Mouse (Mus musculus) midbrain, embryonic 14.5 days (tissue): ENCODE measurements around the gene Mcfd2. TPM values are rescaled to one million over a fixed set of nuclear protein-coding genes. Genes with fewer than 3 reads are reported as not detected.

Source experiments
- ATAC-seq: fragments of 200-750 bp; cut with Nextera tagmentation; 2 replicates; pipeline ENCODE4 v1.8.0; 2017; ENCODE audit warnings: moderate number of reproducible peaks, moderate library complexity; ENCODE audit not compliant: low FRiP score, low TSS enrichment
- DNase-seq: peaks from one replicate; pipeline ENCODE4 v3.0.0-alpha.2; 2015
- H3K27ac ChIP-seq: fragments of 300-500 bp; sonication (generic); replicated peaks from 2 replicates; pipeline ENCODE4 v1.5.1; 2014; ENCODE audit warnings: mild to moderate bottlenecking, low read depth, low read length, moderate library complexity
- H3K27me3 ChIP-seq: fragments of 300-500 bp; sonication (generic); 2 replicates; pipeline ENCODE4 v1.6.1; 2014; ENCODE audit warnings: low read length, control low read depth, mixed read lengths; ENCODE audit not compliant: control insufficient read depth, insufficient read depth
- H3K36me3 ChIP-seq: fragments of 300-500 bp; sonication (generic); 2 replicates; pipeline ENCODE4 v1.6.1; 2014; ENCODE audit warnings: low read length, control low read depth; ENCODE audit not compliant: control insufficient read depth, insufficient read depth
- H3K4me1 ChIP-seq: fragments of 300-500 bp; sonication (generic); 2 replicates; pipeline ENCODE4 v1.6.1; 2014; ENCODE audit warnings: mild to moderate bottlenecking, antibody characterized with exemption, low read length, control low read depth; ENCODE audit not compliant: control insufficient read depth, insufficient read depth
- H3K4me2 ChIP-seq: fragments of 300-500 bp; sonication (generic); 2 replicates; pipeline ENCODE4 v1.6.1; 2014; ENCODE audit warnings: mild to moderate bottlenecking, low read length, moderate library complexity
- H3K4me3 ChIP-seq: fragments of 300-500 bp; sonication (generic); replicated peaks from 2 replicates; pipeline ENCODE4 v1.5.1; 2014; ENCODE audit warnings: low read depth, low read length
- H3K9ac ChIP-seq: fragments of 300-500 bp; sonication (generic); replicated peaks from 2 replicates; pipeline ENCODE4 v1.6.1; 2014; ENCODE audit warnings: mild to moderate bottlenecking, low read length, moderate library complexity
- H3K9me3 ChIP-seq: fragments of 300-500 bp; sonication (generic); 2 replicates; pipeline ENCODE4 v1.6.1; 2016; ENCODE audit warnings: low read length, control low read depth, mixed read lengths; ENCODE audit not compliant: control insufficient read depth
- WGBS: fragments of 180-500 bp; shearing (Covaris S2); extraction: QIAGEN DNeasy Blood & Tissue Kit; methylation state at CpG from one replicate; pipeline ENCODE4 v1.1.7; 2014; 5-methylcytosine and 5-hydroxymethylcytosine counted together
- polyA plus RNA-seq: library from polyadenylated mRNA; unstranded; fragments of >200 nt; fragmentation: Nextera tagmentation; extraction: Ambion mirVana; gene quantifications from 2 replicates; pipeline ENCODE4 v1.2.1, GENCODE M21; 2014

The Mcfd2 gene
- polyA plus RNA-seq, 1 experiment from 2014 or later, result 48.1 TPM

DNA sequence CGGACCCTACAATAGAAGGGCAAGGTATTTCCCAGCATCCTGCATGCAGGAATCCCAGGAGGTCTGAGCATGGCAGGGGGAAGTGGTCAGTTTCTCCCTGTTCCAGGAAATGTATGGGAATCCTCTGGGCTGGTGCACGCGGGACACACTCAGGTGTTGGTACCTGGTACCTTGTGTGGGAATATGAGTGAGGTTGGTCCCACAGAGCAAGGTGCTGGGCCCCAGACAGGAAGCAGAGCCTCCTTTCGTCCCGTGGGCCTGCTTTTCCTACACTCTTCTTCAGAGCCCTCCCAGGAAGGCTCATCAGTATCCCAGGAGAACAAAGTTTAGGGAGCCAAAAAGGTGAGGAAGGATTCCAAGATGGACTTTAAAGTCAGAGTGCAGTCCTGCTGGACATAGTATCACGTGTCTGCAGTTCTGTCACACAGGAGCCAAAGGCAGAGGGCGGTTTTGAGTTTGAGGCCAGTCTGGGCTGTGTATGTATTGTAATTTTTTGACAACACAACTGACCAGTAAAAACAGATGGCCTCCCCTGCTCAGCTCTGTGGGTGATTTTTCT is 18.8 kb upstream of the Mcfd2 start:
- Histone ChIP-seq H3K4me2 (no peak overlapping the region), H3K9ac (no peak overlapping the region), H3K4me3 (no peak overlapping the region), H3K36me3 (no peaks in the 10 kb centered on the region), H3K27ac (no peak overlapping the region), H3K9me3 (no peaks in the 10 kb centered on the region), H3K27me3 (peaks cover 25% of the 10 kb centered on the region), H3K4me1 (peaks cover 9% of the 10 kb centered on the region; the same call in 1 of the 2 replicates)
- ATAC-seq, result no peak
- 64% methylated on average over 7 of the region's 7 CpGs for WGBS
- DNase-seq, result no peak

DNA sequence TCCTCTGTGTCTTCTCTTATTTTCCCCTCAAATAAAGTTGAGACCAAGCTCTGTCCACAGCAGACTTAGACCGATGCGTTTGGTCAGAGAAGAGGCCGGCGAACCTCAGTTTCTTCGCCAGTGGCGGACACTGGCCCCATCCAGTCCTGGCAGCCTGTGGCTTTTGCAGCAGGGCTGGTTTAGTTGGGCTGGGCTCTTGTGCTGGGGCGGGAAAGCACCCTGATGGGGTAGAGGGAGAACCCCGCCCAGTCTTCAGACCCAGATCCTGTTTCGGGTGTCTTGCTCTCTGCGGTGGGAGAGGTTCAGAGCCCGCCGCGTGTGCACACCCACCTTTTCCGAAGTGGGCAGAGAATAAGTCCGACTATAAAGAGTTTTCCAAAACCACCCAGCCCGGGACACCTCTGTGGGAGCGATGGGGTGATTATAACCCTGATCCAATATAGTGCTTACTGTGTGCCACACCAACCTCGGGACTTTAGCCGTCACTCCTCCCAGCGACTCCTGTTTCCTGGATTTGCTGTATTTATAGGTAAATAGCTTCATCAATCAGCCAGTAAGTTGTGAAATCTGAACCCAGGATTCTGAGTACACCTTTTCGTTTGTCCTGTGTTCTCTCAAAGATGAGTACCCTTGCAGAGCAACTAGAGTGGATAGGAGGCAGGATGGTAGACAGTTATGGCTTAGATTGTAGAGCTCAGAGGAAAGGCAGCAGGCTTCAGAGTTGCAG is 18.2 kb upstream of the Mcfd2 start:
- Histone ChIP-seq H3K4me2 (peak overlapping the region; percentile 95), H3K27me3 (peaks cover 25% of the 10 kb centered on the region), H3K4me3 (peak overlapping the region; percentile 66), H3K9ac (no peak overlapping the region), H3K36me3 (no peaks in the 10 kb centered on the region), H3K27ac (no peak overlapping the region), H3K4me1 (peaks cover 9% of the 10 kb centered on the region; the same call in 1 of the 2 replicates), H3K9me3 (no peaks in the 10 kb centered on the region)
- ATAC-seq, result no peak
- no peak for DNase-seq
- WGBS, result 4% methylated on average over 21 of the region's 21 CpGs

DNA sequence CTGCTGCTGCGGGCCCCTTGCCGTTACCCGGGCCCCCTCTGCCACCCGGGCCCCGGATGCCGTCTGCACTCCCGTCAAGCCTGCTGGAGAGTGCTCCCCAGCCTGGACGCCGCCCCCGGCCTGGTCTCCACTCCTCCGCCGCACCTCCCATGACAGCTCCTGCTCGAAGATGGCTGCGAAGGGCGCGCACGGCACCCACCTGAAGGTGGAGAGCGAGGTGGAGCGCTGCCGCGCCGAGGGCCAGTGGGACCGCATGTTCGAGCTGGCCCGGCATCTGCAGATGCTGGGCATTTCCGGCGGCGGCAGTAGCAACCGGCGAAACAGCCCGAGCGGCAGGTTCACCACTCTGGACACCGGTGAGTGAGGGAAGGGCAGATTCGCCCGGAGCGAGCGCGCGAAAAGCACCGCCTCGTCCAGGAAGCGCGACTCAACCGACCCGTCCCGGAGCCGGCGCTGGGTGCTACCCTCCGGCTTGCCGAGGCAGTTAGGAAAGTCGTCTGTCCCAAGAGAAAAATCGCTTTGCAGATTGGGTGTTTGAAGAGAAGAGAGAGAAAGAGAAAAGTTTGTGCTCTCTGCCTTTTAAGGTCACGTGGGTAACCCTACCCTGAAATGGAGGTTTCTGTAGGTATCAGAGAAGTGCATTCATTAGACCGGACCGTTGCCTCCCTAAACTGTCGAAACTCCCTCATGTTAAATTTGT is 17.5 kb upstream of the Mcfd2 start:
- no peaks in the 10 kb centered on the region for H3K36me3 ChIP-seq
- peaks cover 23% of the 10 kb centered on the region for H3K27me3 ChIP-seq
- H3K4me1 ChIP-seq, result peaks cover 9% of the 10 kb centered on the region; the same call in 1 of the 2 replicates
- H3K9ac ChIP-seq, result peak overlapping the region; percentile 76
- DNase-seq (peak; percentile 69), ATAC-seq (peak; percentile 62; the same call in 1 of the 2 replicates)
- H3K4me3 ChIP-seq, result peak overlapping the region; percentile 66
- H3K27ac ChIP-seq, result peak overlapping the region; percentile 82
- no peaks in the 10 kb centered on the region for H3K9me3 ChIP-seq
- WGBS, result under 1% methylated on average over 56 of the region's 56 CpGs
- peak overlapping the region; percentile 95 for H3K4me2 ChIP-seq

DNA sequence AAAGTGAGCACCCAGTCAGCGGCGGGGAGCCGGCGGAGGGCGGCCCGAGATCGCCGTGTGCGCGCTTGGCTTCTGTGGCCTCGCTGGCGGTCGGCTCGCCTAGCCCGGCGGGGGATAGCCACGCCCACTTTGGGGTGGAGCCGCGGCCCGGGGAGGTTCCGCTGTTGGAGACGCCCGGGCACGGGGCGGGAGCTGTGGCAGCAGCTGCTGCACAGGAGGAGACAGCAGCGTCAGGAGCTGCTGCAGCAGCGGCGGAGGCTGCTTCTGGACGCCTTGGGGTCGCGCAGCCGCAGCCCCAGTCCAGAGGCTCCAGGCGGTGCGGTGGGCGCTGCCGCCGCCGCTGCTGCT is 16.9 kb upstream of the Mcfd2 start, which contains the start of gene Ttc7:
TSS of gene Ttc7 (plus strand) at position 181 of the 348 bp plus-strand sequence.
- peak; percentile 96 for DNase-seq
- Histone ChIP-seq H3K4me1 (peaks cover 9% of the 10 kb centered on the region; the same call in 1 of the 2 replicates), H3K9me3 (no peaks in the 10 kb centered on the region), H3K9ac (peak within 1 kb of the TSS; percentile 76), H3K27me3 (peaks cover 20% of the 10 kb centered on the region), H3K4me2 (peak within 1 kb of the TSS; percentile 95), H3K4me3 (peak within 1 kb of the TSS; percentile 66), H3K27ac (peak within 1 kb of the TSS; percentile 82), H3K36me3 (no peaks in the 10 kb centered on the region)
- WGBS, result 0% methylated on average over 37 of the region's 38 CpGs
- peak; percentile 94 for ATAC-seq

DNA sequence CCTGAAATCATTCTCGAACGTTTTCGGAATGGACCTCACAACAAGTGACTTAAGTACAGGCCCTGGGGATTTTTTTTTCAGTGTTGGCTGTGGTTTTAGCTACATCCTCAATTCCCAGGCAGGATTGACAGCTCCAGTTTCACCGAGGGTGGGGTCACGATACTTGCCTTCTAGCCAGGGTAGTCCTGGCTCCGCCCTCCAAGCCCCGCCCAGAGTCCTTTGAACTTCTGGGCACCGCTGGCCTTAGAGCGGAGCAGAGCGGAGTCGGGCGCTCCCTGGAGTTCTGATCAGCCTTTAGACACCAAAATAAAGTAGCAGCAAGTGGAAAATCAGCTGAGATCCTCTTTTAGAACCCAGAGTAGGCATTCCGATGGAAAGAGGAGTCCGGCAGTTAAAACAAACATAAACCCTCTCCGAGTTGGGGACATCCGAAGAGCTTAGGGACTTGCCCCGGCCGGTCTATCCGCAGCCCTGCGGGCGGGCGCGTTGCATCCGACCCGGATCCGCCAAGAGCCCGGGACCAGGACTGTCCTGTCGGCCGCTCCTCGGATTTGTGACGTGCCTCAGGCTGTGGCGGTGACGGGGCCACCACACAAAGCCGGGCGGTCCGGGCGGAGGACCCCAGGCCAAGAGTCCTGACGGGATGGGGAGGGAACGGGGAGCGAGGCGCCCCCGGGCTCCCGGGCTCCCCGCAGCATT is 16.4 kb upstream of the Mcfd2 start:
- H3K4me1 ChIP-seq, result peaks cover 9% of the 10 kb centered on the region; the same call in 1 of the 2 replicates
- H3K4me2 ChIP-seq, result peak overlapping the region; percentile 95
- peak; percentile 87 for ATAC-seq
- H3K9me3 ChIP-seq, result no peaks in the 10 kb centered on the region
- peak overlapping the region; percentile 82 for H3K27ac ChIP-seq
- DNase-seq, result peak; percentile 80
- H3K36me3 ChIP-seq, result no peaks in the 10 kb centered on the region
- WGBS, result under 1% methylated on average over 44 of the region's 44 CpGs
- peak overlapping the region; percentile 76 for H3K9ac ChIP-seq
- H3K27me3 ChIP-seq, result peaks cover 20% of the 10 kb centered on the region
- peak overlapping the region; percentile 66 for H3K4me3 ChIP-seq

DNA sequence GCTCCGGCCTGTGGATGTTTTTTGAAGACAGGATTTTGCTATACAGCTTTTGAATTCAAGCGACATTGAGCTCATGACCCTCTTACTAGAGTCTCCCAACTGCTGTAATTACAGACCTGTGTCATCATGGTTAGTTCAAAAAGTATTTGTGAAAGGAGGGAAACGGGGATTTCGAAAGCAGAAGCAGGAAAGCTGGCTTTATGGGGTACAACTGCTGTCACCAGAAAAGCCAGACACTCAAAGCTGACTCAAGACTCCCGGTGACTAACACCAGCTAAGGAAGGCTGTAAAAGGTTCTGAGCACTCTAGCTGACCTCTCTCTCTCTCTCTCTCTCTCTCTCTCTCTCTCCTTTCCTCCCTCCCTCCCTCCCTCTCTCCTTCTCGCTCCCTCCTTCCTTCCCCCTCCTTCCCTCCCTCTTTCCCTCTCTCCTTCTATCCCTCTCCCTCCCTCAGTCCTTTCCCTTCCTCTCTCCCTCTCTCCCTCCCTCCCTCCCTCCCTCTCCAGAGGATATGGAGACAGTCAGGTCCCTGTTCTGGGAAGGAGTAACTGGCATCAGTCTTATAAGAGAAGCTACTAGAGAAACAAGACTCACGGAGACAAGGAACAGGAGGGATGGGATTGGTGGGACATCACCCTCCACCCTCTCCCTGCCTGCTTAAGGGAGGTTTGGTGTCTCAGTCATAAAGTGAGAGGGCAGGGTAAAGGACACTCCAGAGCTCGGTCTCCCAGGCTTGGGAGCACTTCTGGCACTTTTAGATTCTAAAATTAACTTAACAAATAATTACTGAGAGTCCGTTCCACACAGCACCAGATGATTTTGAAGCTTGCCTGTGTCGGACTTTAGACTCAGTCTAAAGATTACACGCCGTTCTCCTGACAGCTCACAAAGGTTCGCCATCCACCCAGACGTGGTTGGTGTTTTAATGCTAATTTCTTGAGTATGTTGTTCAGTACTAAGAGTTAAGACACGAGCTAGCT is 9.9 kb upstream of the Mcfd2 start:
- Histone ChIP-seq H3K9ac (no peak overlapping the region), H3K36me3 (no peaks in the 10 kb centered on the region), H3K4me1 (no peaks in the 10 kb centered on the region), H3K9me3 (no peaks in the 10 kb centered on the region), H3K4me3 (no peak overlapping the region), H3K27me3 (no peaks in the 10 kb centered on the region), H3K27ac (no peak overlapping the region), H3K4me2 (no peak overlapping the region)
- DNase-seq (no peak), ATAC-seq (no peak)
- 61% methylated on average over 15 of the region's 15 CpGs for WGBS

DNA sequence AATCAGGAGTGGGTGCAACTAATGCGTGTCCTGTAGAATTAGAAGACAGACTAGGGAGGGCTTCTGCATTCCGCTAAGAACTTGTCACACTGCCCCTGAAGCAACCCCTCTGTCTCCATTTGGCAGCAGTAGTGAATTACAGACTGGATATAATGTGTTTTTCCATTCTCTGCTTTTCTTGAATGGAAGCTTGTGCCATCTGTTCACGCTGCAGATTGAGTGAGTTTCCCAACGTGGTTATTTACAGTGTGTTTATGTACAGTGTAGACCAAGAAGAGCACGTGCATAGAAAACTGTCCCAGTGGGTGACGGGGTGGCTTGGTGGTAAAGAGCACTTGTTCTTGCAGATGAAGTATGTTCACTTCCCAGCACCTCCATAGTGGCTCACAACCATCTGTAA is 3.7 kb upstream of the Mcfd2 start:
- DNase-seq (no peak), ATAC-seq (no peak)
- 83% methylated on average over 6 of the region's 6 CpGs for WGBS
- Histone ChIP-seq H3K9ac (no peak overlapping the region), H3K4me2 (no peak overlapping the region), H3K4me3 (no peak overlapping the region), H3K36me3 (no peaks in the 10 kb centered on the region), H3K9me3 (no peaks in the 10 kb centered on the region), H3K4me1 (peaks cover 6% of the 10 kb centered on the region), H3K27me3 (no peaks in the 10 kb centered on the region), H3K27ac (no peak overlapping the region)
